Mouse (Mus musculus): ENCODE results near the gene Fam20c. TPM values are rescaled to one million over a fixed set of nuclear protein-coding genes. Genes with fewer than 3 reads are reported as not detected.

The Fam20c gene
- polyA plus RNA-seq, 1 experiment from 2014 or later = 188 TPM

GRCm38 (mm10) chr5:138756311-138757085 lies 2.2 kb downstream of the Fam20c start:
- TF ChIP-seq CTCF (IDR thresholded peaks at IDR 0.05) = no peak
- peak; percentile 84 for DNase-seq (ENCODE audit: low read depth, low spot score)
- H3K27me3 ChIP-seq = no peaks in the 10 kb centered on the region
- ATAC-seq = peak; percentile 37
- ChIA-PET CTCF (interaction anchor here (0.6 to 1.6 kb wide), 6 partner anchors 10 to 101 kb away, joined by 3 to 6 read pairs (median 3); no protein-coding TSS in a partner anchor), POLR2A (interaction anchor here (0.5 to 2.8 kb wide), 17 partner anchors 12 to 1274 kb away, joined by 3 to 20 read pairs (median 4); no protein-coding TSS in a partner anchor)
- in situ Hi-C loops (cut with MboI; ENCODE audit: low pct_unique_long_range_greater_than_20kb) = loop anchor here (10.0 kb wide), 1 partner anchor 238 kb away; the partner anchor contains the start of gene Pdgfa

- DNase-seq (ENCODE audit: low read depth, low spot score) (no peak), ATAC-seq (no peak)
- H3K27me3 ChIP-seq = no peaks in the 10 kb centered on the region
- ChIA-PET CTCF (interaction anchor here (0.6 to 1.6 kb wide), 5 partner anchors 9 to 102 kb away, joined by 3 to 6 read pairs (median 3); no protein-coding TSS in a partner anchor), POLR2A (interaction anchor here (0.5 to 2.8 kb wide), 13 partner anchors 11 to 1275 kb away, joined by 3 to 20 read pairs (median 5); no protein-coding TSS in a partner anchor)
- no peak for TF ChIP-seq CTCF (IDR thresholded peaks at IDR 0.05)
- in situ Hi-C loops (cut with MboI; ENCODE audit: low pct_unique_long_range_greater_than_20kb) = loop anchor here (10.0 kb wide), 1 partner anchor 238 kb away; the partner anchor contains the start of gene Pdgfa
Measured at GRCm38 (mm10) chr5:138757135-138757534, 2.8 kb downstream of the Fam20c start.

GRCm38 (mm10) chr5:138757616-138758015 lies 3.3 kb downstream of the Fam20c start:
- no peak for DNase-seq (ENCODE audit: low read depth, low spot score)
- ATAC-seq = no peak
- in situ Hi-C loops (cut with MboI; ENCODE audit: low pct_unique_long_range_greater_than_20kb) = loop anchor here (10.0 kb wide), 1 partner anchor 237 kb away; the partner anchor contains the start of gene Pdgfa
- TF ChIP-seq CTCF (IDR thresholded peaks at IDR 0.05) = no peak
- no peaks in the 10 kb centered on the region for H3K27me3 ChIP-seq
- POLR2A ChIA-PET = interaction anchor here (0.9 to 2.8 kb wide), 7 partner anchors 11 to 29 kb away, joined by 3 to 20 read pairs (median 4); no protein-coding TSS in a partner anchor
- CTCF ChIA-PET = interaction anchor here (1.6 to 2.1 kb wide), 2 partner anchors 15 kb away, joined by 6 to 11 read pairs; no protein-coding TSS in a partner anchor

GRCm38 (mm10) chr5:138758533-138758932 lies 4.2 kb downstream of the Fam20c start:
- in situ Hi-C loops (cut with MboI; ENCODE audit: low pct_unique_long_range_greater_than_20kb) = loop anchor here (10.0 kb wide), 1 partner anchor 236 kb away; the partner anchor contains the start of gene Pdgfa
- TF ChIP-seq CTCF (IDR thresholded peaks at IDR 0.05) = no peak
- ChIA-PET POLR2A (interaction anchor here (0.5 to 0.9 kb wide), 5 partner anchors 8 to 1355 kb away, joined by 3 to 4 read pairs (median 3); no protein-coding TSS in a partner anchor), CTCF (interaction anchor here (2.1 kb wide), 2 partner anchors 14 to 27 kb away, joined by 5 to 11 read pairs; no protein-coding TSS in a partner anchor)
- no peaks in the 10 kb centered on the region for H3K27me3 ChIP-seq
- ATAC-seq (no peak), DNase-seq (ENCODE audit: low read depth, low spot score) (no peak)

- in situ Hi-C loops (cut with MboI; ENCODE audit: low pct_unique_long_range_greater_than_20kb) = no loop called here
- DNase-seq (ENCODE audit: low read depth, low spot score) (no peak), ATAC-seq (no peak)
- no peak for TF ChIP-seq CTCF (IDR thresholded peaks at IDR 0.05)
- ChIA-PET POLR2A (interaction anchor here (1.1 kb wide), 1 partner anchor 20 kb away, joined by 3 read pairs; no protein-coding TSS in a partner anchor), CTCF (interaction anchor here (1.3 kb wide), 1 partner anchor 27 kb away, joined by 3 read pairs; no protein-coding TSS in a partner anchor)
- no peaks in the 10 kb centered on the region for H3K27me3 ChIP-seq
Measured at GRCm38 (mm10) chr5:138761836-138762334, 7.6 kb downstream of the Fam20c start.

- in situ Hi-C loops (cut with MboI; ENCODE audit: low pct_unique_long_range_greater_than_20kb) = no loop called here
- ChIA-PET POLR2A (interaction anchor here (1.1 to 1.9 kb wide), 2 partner anchors 8 to 21 kb away, joined by 3 to 6 read pairs; partner anchors contain the start of gene Fam20c), CTCF (no interaction called here)
- ATAC-seq (no peak), DNase-seq (ENCODE audit: low read depth, low spot score) (no peak)
- no peaks in the 10 kb centered on the region for H3K27me3 ChIP-seq
- no peak for TF ChIP-seq CTCF (IDR thresholded peaks at IDR 0.05)
Measured at GRCm38 (mm10) chr5:138762361-138762760, 8.0 kb downstream of the Fam20c start.

GRCm38 (mm10) chr5:138764601-138765000 lies 10.3 kb downstream of the Fam20c start:
- DNase-seq (ENCODE audit: low read depth, low spot score) (no peak), ATAC-seq (no peak)
- H3K27me3 ChIP-seq = no peaks in the 10 kb centered on the region
- ChIA-PET POLR2A (no interaction called here), CTCF (no interaction called here)
- no peak for TF ChIP-seq CTCF (IDR thresholded peaks at IDR 0.05)
- in situ Hi-C loops (cut with MboI; ENCODE audit: low pct_unique_long_range_greater_than_20kb) = no loop called here

GRCm38 (mm10) chr5:138767650-138768049 lies 13.3 kb downstream of the Fam20c start:
- no peaks in the 10 kb centered on the region for H3K27me3 ChIP-seq
- no peak for TF ChIP-seq CTCF (IDR thresholded peaks at IDR 0.05)
- ATAC-seq (no peak), DNase-seq (ENCODE audit: low read depth, low spot score) (no peak)
- in situ Hi-C loops (cut with MboI; ENCODE audit: low pct_unique_long_range_greater_than_20kb) = no loop called here
- POLR2A ChIA-PET = interaction anchor here (1.2 kb wide), 1 partner anchor 9 kb away, joined by 3 read pairs; no protein-coding TSS in a partner anchor
- CTCF ChIA-PET = no interaction called here

- POLR2A ChIA-PET = interaction anchor here (0.7 to 1.2 kb wide), 3 partner anchors 9 to 12 kb away, joined by 3 read pairs; no protein-coding TSS in a partner anchor
- CTCF ChIA-PET = no interaction called here
- in situ Hi-C loops (cut with MboI; ENCODE audit: low pct_unique_long_range_greater_than_20kb) = no loop called here
- no peak for ATAC-seq
- TF ChIP-seq CTCF (IDR thresholded peaks at IDR 0.05) = no peak
- DNase-seq (ENCODE audit: low read depth, low spot score) = no peak
- no peaks in the 10 kb centered on the region for H3K27me3 ChIP-seq
Measured at GRCm38 (mm10) chr5:138768704-138769103, 14.4 kb downstream of the Fam20c start.

- POLR2A ChIA-PET = interaction anchor here (1.1 kb wide), 1 partner anchor 9 kb away, joined by 3 read pairs; no protein-coding TSS in a partner anchor
- H3K27me3 ChIP-seq = no peaks in the 10 kb centered on the region
- CTCF ChIA-PET = no interaction called here
- no peak for TF ChIP-seq CTCF (IDR thresholded peaks at IDR 0.05)
- DNase-seq (ENCODE audit: low read depth, low spot score) = no peak
- in situ Hi-C loops (cut with MboI; ENCODE audit: low pct_unique_long_range_greater_than_20kb) = no loop called here
- no peak for ATAC-seq
Measured at GRCm38 (mm10) chr5:138769126-138769525, 14.8 kb downstream of the Fam20c start.
